Mouse (Mus musculus) ES-E14 (cell line): ENCODE measurements around the gene Ndn. TPM values are rescaled to one million over a fixed set of nuclear protein-coding genes. Genes with fewer than 3 reads are reported as not detected.

Experiments used
- DNase-seq: peaks from one replicate; pipeline ENCODE4 v3.0.0-alpha.2; 2013; ENCODE audit warnings: low read depth, low spot score
- H3K27ac ChIP-seq: 2 replicates; pipeline ENCODE4 v1.5.1; 2012; ENCODE audit warnings: low read depth, mild to moderate bottlenecking, low read length, moderate library complexity, mixed read lengths; ENCODE audit not compliant: poor library complexity, insufficient read depth, severe bottlenecking
- H3K36me3 ChIP-seq: 2 replicates; pipeline ENCODE4 v1.6.1; 2012; ENCODE audit warnings: mild to moderate bottlenecking, low read length, moderate library complexity, mixed read lengths; ENCODE audit not compliant: control insufficient read depth, poor library complexity, insufficient read depth, severe bottlenecking
- H3K4me1 ChIP-seq, 2 experiments: fragments of 150-350 bp in 1 of 2; sonication (generic) in 1 of 2; 2 replicates each; pipeline ENCODE4 v1.6.1; 2012; ENCODE audit warnings: low read length in 2 of 2, mild to moderate bottlenecking in 1 of 2, mixed read lengths in 1 of 2; ENCODE audit not compliant: control insufficient read depth in 2 of 2, insufficient read depth in 2 of 2, poor library complexity in 1 of 2
- H3K4me3 ChIP-seq, 2 experiments: fragments of 150-350 bp in 1 of 2; sonication (generic) in 1 of 2; 2 replicates each; pipeline ENCODE4 v1.5.1; 2012; ENCODE audit warnings: low read length in 2 of 2, low read depth in 1 of 2, mild to moderate bottlenecking in 1 of 2, mixed read lengths in 1 of 2; ENCODE audit not compliant: insufficient read depth in 1 of 2, poor library complexity in 1 of 2, severe bottlenecking in 1 of 2
- H3K9ac ChIP-seq: 2 replicates; pipeline ENCODE4 v1.6.1; 2012; ENCODE audit warnings: low read depth, mild to moderate bottlenecking, low read length, mixed read lengths; ENCODE audit not compliant: poor library complexity, insufficient read depth, severe bottlenecking
- H3K9me3 ChIP-seq: fragments of 150-350 bp; sonication (generic); 2 replicates; pipeline ENCODE4 v1.6.1; 2012; ENCODE audit warnings: low read depth, mild to moderate bottlenecking, low read length; ENCODE audit not compliant: control insufficient read depth, insufficient read depth
- CHD2 ChIP-seq: IDR thresholded peaks from 2 replicates; pipeline ENCODE4 v1.6.1; 2014; ENCODE audit warnings: mild to moderate bottlenecking, low read depth, low read length, inconsistent platforms
- HCFC1 ChIP-seq: IDR thresholded peaks from 2 replicates; pipeline ENCODE4 v1.6.1; 2012; ENCODE audit warnings: low read length, inconsistent platforms, borderline replicate concordance; ENCODE audit not compliant: insufficient read depth
- MAFK ChIP-seq: IDR thresholded peaks from 2 replicates; pipeline ENCODE4 v1.6.1; 2014; ENCODE audit warnings: mild to moderate bottlenecking, low read depth, low read length, inconsistent platforms; ENCODE audit not compliant: insufficient read depth
- ZC3H11A ChIP-seq: IDR thresholded peaks from 2 replicates; pipeline ENCODE4 v1.6.1; 2012; ENCODE audit warnings: low read depth, mild to moderate bottlenecking, inconsistent platforms, low read length, borderline replicate concordance
- ZNF384 ChIP-seq: IDR thresholded peaks from 2 replicates; pipeline ENCODE4 v1.6.1; 2012; ENCODE audit warnings: low read depth, low read length, inconsistent platforms
- in situ Hi-C, 2 experiments: fragments of 600-800 bp; cut with MboI; formaldehyde crosslinking; loops; one replicate each; pipeline ENCODE4 v1.15.1; 2025; ENCODE audit warnings: low sequenced_read_pairs in 2 of 2, inconsistent platforms in 1 of 2; ENCODE audit not compliant: unreplicated experiment in 2 of 2
- total RNA-seq: library from RNA; depleted of rRNA; stranded (reverse); fragments of 300-350 nt; gene quantifications from 2 replicates; pipeline ENCODE4 v1.2.3, GENCODE M21; 2012; rRNA removed

The Ndn gene
- total RNA-seq, 1 experiment: 15.9 TPM

DNA sequence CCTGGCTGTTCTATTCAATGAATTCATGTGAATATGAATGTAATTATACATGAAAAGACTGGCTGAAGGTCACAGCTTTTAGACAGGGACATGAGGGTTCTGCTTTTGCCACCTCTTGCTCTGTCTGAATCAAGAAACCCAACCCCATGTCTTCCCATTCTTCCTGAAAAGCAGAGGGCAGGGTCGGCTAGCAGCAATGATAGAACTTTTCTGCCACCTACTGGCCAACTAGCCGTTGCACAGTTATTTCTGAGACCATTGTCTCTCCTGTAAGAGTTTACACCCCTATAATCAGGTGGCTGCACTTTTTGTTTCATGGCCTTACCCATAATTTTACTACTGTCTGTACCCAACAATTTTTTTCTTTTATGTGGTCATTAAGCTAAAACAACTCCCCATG is 36.0 kb downstream of the Ndn start:
- Histone ChIP-seq H3K36me3 (no peaks in the 10 kb centered on the region), H3K9me3 (no peaks in the 10 kb centered on the region), H3K9ac (no peak overlapping the region), H3K27ac (no peak overlapping the region), H3K4me1 (no peaks in the 10 kb centered on the region), H3K4me3 (no peak overlapping the region)
- in situ Hi-C loops: no loop called here
- no peak for DNase-seq
- TF ChIP-seq ZC3H11A (peak; percentile 95), MAFK (no peak)

- Histone ChIP-seq H3K4me1 (no peaks in the 10 kb centered on the region), H3K9ac (no peak overlapping the region), H3K4me3 (no peak overlapping the region), H3K9me3 (no peaks in the 10 kb centered on the region), H3K27ac (no peak overlapping the region), H3K36me3 (no peaks in the 10 kb centered on the region)
- in situ Hi-C loops: no loop called here
- TF ChIP-seq HCFC1 (no peak), ZNF384 (no peak), CHD2 (no peak)
- no peak for DNase-seq
Observed at GRCm38 (mm10) chr7:62388291-62388690, 41.9 kb downstream of the Ndn start.

- DNase-seq: no peak
- Histone ChIP-seq H3K9me3 (no peaks in the 10 kb centered on the region), H3K9ac (no peak overlapping the region), H3K4me1 (no peaks in the 10 kb centered on the region), H3K36me3 (no peaks in the 10 kb centered on the region), H3K4me3 (no peak overlapping the region), H3K27ac (no peak overlapping the region)
- TF ChIP-seq CHD2 (no peak), ZNF384 (no peak), ZC3H11A (no peak)
- in situ Hi-C loops: no loop called here
Observed at GRCm38 (mm10) chr7:62392202-62392601, 45.8 kb downstream of the Ndn start.

Other genes starting within 250 kb of the Ndn start
- gene Magel2, start 30.4 kb downstream of the Ndn start, total RNA-seq: 1.1 and 1.9 TPM in 2 replicates
- 5.8 and 7.0 TPM in 2 replicates for gene Mkrn3, start 73.6 kb downstream of the Ndn start, total RNA-seq
- gene Peg12, start 117.9 kb downstream of the Ndn start, total RNA-seq: 2.1 and 2.8 TPM in 2 replicates